Mouse (Mus musculus): Measurements from ENCODE around the gene Sp6. TPM values are rescaled to one million over a fixed set of nuclear protein-coding genes. Genes with fewer than 3 reads are reported as not detected.

The Sp6 gene
- polyA plus RNA-seq, 1 experiment from 2014 or later: 2.4 TPM

- Histone ChIP-seq H3K9me3 (ENCODE audit: control insufficient read depth, low read length) (no peaks in the 10 kb centered on the region), H3K36me3 (ENCODE audit: control insufficient read depth, insufficient read depth, low read length) (no peaks in the 10 kb centered on the region), H3K4me3 (ENCODE audit: low read depth, low read length) (no peak overlapping the region), H3K9ac (ENCODE audit: low read length) (no peak overlapping the region), H3K27me3 (ENCODE audit: control insufficient read depth, insufficient read depth, low read length) (no peaks in the 10 kb centered on the region), H3K4me2 (ENCODE audit: low read depth, severe bottlenecking) (no peak overlapping the region), H3K27ac (replicated peaks; ENCODE audit: low read depth, low read length) (no peak overlapping the region), H3K4me1 (ENCODE audit: control insufficient read depth, insufficient read depth, low read length) (no peaks in the 10 kb centered on the region)
- no peak for DNase-seq (ENCODE audit: low spot score)
- ATAC-seq (ENCODE audit: insufficient number of reproducible peaks, low FRiP score, low TSS enrichment, low read depth): no peak
- 33% methylated on average over 5 of the region's 5 CpGs for WGBS
These were observed 10.0 kb upstream of the Sp6 start for GRCm38 (mm10) chr11:97003170-97003569.

- WGBS: 62% methylated on average over 9 of the region's 9 CpGs
- H3K27me3 ChIP-seq (ENCODE audit: control insufficient read depth, insufficient read depth, low read length): no peaks in the 10 kb centered on the region
These were observed 6.0 kb upstream of the Sp6 start for GRCm38 (mm10) chr11:97007093-97007794.

GRCm38 (mm10) chr11:97009198-97009790 is 3.9 kb upstream of the Sp6 start:
- WGBS: 44% methylated on average over 8 of the region's 8 CpGs
- H3K27ac ChIP-seq (replicated peaks; ENCODE audit: low read depth, low read length): no peak overlapping the region
- ATAC-seq (ENCODE audit: insufficient number of reproducible peaks, low FRiP score, low TSS enrichment, low read depth) (no peak), DNase-seq (ENCODE audit: low spot score) (no peak)
- H3K27me3 ChIP-seq (ENCODE audit: control insufficient read depth, insufficient read depth, low read length): no peaks in the 10 kb centered on the region
- no peaks in the 10 kb centered on the region for H3K9me3 ChIP-seq (ENCODE audit: control insufficient read depth, low read length)
- no peak overlapping the region for H3K4me3 ChIP-seq (ENCODE audit: low read depth, low read length)
- H3K4me2 ChIP-seq (ENCODE audit: low read depth, severe bottlenecking): no peak overlapping the region
- H3K4me1 ChIP-seq (ENCODE audit: control insufficient read depth, insufficient read depth, low read length): no peaks in the 10 kb centered on the region
- H3K9ac ChIP-seq (ENCODE audit: low read length): no peak overlapping the region
- H3K36me3 ChIP-seq (ENCODE audit: control insufficient read depth, insufficient read depth, low read length): no peaks in the 10 kb centered on the region

More at GRCm38 (mm10) chr11:97007093-97007794, 6.0 kb upstream of the Sp6 start:
- H3K4me2 ChIP-seq (ENCODE audit: low read depth, severe bottlenecking): no peak overlapping the region
- no peaks in the 10 kb centered on the region for H3K9me3 ChIP-seq (ENCODE audit: control insufficient read depth, low read length)
- no peaks in the 10 kb centered on the region for H3K4me1 ChIP-seq (ENCODE audit: control insufficient read depth, insufficient read depth, low read length)
- no peak overlapping the region for H3K9ac ChIP-seq (ENCODE audit: low read length)
- no peak overlapping the region for H3K4me3 ChIP-seq (ENCODE audit: low read depth, low read length)
- H3K36me3 ChIP-seq (ENCODE audit: control insufficient read depth, insufficient read depth, low read length): no peaks in the 10 kb centered on the region
- ATAC-seq (ENCODE audit: insufficient number of reproducible peaks, low FRiP score, low TSS enrichment, low read depth): no peak
- H3K27ac ChIP-seq (replicated peaks; ENCODE audit: low read depth, low read length): no peak overlapping the region
- DNase-seq (ENCODE audit: low spot score): no peak

GRCm38 (mm10) chr11:97017696-97018582 is 4.7 kb downstream of the Sp6 start:
- Histone ChIP-seq H3K36me3 (ENCODE audit: control insufficient read depth, insufficient read depth, low read length) (no peaks in the 10 kb centered on the region), H3K27me3 (ENCODE audit: control insufficient read depth, insufficient read depth, low read length) (peaks cover 68% of the 10 kb centered on the region), H3K4me2 (ENCODE audit: low read depth, severe bottlenecking) (peak overlapping the region; percentile 63), H3K4me1 (ENCODE audit: control insufficient read depth, insufficient read depth, low read length) (peaks cover 22% of the 10 kb centered on the region), H3K27ac (replicated peaks; ENCODE audit: low read depth, low read length) (no peak overlapping the region), H3K9me3 (ENCODE audit: control insufficient read depth, low read length) (no peaks in the 10 kb centered on the region), H3K9ac (ENCODE audit: low read length) (no peak overlapping the region), H3K4me3 (ENCODE audit: low read depth, low read length) (peak overlapping the region; percentile 39)
- peak; percentile 67 for DNase-seq (ENCODE audit: low spot score)
- WGBS: under 1% methylated on average over 36 of the region's 36 CpGs
- ATAC-seq (ENCODE audit: insufficient number of reproducible peaks, low FRiP score, low TSS enrichment, low read depth): no peak

GRCm38 (mm10) chr11:97018583-97019344 is 5.6 kb downstream of the Sp6 start:
- WGBS: 1% methylated on average over 52 of the region's 68 CpGs
- H3K27me3 ChIP-seq (ENCODE audit: control insufficient read depth, insufficient read depth, low read length): peaks cover 73% of the 10 kb centered on the region
- H3K9ac ChIP-seq (ENCODE audit: low read length): peak overlapping the region; percentile 40
- ATAC-seq (ENCODE audit: insufficient number of reproducible peaks, low FRiP score, low TSS enrichment, low read depth) (no peak), DNase-seq (ENCODE audit: low spot score) (peak; percentile 50)
- H3K4me3 ChIP-seq (ENCODE audit: low read depth, low read length): peak overlapping the region; percentile 39
- H3K36me3 ChIP-seq (ENCODE audit: control insufficient read depth, insufficient read depth, low read length): no peaks in the 10 kb centered on the region
- 0 out of 2 replicates have a peak overlapping the region, but pooled peaks have one; percentile 8 for H3K27ac ChIP-seq (replicated peaks; ENCODE audit: low read depth, low read length)
- peaks cover 22% of the 10 kb centered on the region for H3K4me1 ChIP-seq (ENCODE audit: control insufficient read depth, insufficient read depth, low read length)
- peak overlapping the region; percentile 63 for H3K4me2 ChIP-seq (ENCODE audit: low read depth, severe bottlenecking)
- H3K9me3 ChIP-seq (ENCODE audit: control insufficient read depth, low read length): no peaks in the 10 kb centered on the region

GRCm38 (mm10) chr11:97019345-97019708 is 6.1 kb downstream of the Sp6 start:
- no peaks in the 10 kb centered on the region for H3K9me3 ChIP-seq (ENCODE audit: control insufficient read depth, low read length)
- peak overlapping the region; percentile 39 for H3K4me3 ChIP-seq (ENCODE audit: low read depth, low read length)
- H3K27me3 ChIP-seq (ENCODE audit: control insufficient read depth, insufficient read depth, low read length): peaks cover 77% of the 10 kb centered on the region
- DNase-seq (ENCODE audit: low spot score) (no peak), ATAC-seq (ENCODE audit: insufficient number of reproducible peaks, low FRiP score, low TSS enrichment, low read depth) (no peak)
- no peak overlapping the region for H3K27ac ChIP-seq (replicated peaks; ENCODE audit: low read depth, low read length)
- 3% methylated on average over 13 of the region's 13 CpGs for WGBS
- H3K36me3 ChIP-seq (ENCODE audit: control insufficient read depth, insufficient read depth, low read length): no peaks in the 10 kb centered on the region
- H3K4me2 ChIP-seq (ENCODE audit: low read depth, severe bottlenecking): peak overlapping the region; percentile 63; the same call in 1 of the 2 replicates
- H3K9ac ChIP-seq (ENCODE audit: low read length): 0 out of 2 replicates have a peak overlapping the region, but pooled peaks have one; percentile 7
- H3K4me1 ChIP-seq (ENCODE audit: control insufficient read depth, insufficient read depth, low read length): peaks cover 22% of the 10 kb centered on the region

- no peak for ATAC-seq (ENCODE audit: insufficient number of reproducible peaks, low FRiP score, low TSS enrichment, low read depth)
- no peak overlapping the region for H3K27ac ChIP-seq (replicated peaks; ENCODE audit: low read depth, low read length)
- peak; percentile 52 for DNase-seq (ENCODE audit: low spot score)
- H3K9me3 ChIP-seq (ENCODE audit: control insufficient read depth, low read length): no peaks in the 10 kb centered on the region
- H3K4me3 ChIP-seq (ENCODE audit: low read depth, low read length): peak overlapping the region; percentile 30
- H3K4me2 ChIP-seq (ENCODE audit: low read depth, severe bottlenecking): peak overlapping the region; percentile 83
- peaks cover 31% of the 10 kb centered on the region for H3K4me1 ChIP-seq (ENCODE audit: control insufficient read depth, insufficient read depth, low read length)
- H3K9ac ChIP-seq (ENCODE audit: low read length): no peak overlapping the region; the same call in 1 of the 2 replicates
- H3K27me3 ChIP-seq (ENCODE audit: control insufficient read depth, insufficient read depth, low read length): peaks cover 71% of the 10 kb centered on the region
- WGBS: 2% methylated on average over 26 of the region's 27 CpGs
- no peaks in the 10 kb centered on the region for H3K36me3 ChIP-seq (ENCODE audit: control insufficient read depth, insufficient read depth, low read length)
These were observed 8.0 kb downstream of the Sp6 start for GRCm38 (mm10) chr11:97021121-97021765.
